Comparison of ENCODE assay signal across 21 mouse cellular contexts in the genomic region with DNA sequence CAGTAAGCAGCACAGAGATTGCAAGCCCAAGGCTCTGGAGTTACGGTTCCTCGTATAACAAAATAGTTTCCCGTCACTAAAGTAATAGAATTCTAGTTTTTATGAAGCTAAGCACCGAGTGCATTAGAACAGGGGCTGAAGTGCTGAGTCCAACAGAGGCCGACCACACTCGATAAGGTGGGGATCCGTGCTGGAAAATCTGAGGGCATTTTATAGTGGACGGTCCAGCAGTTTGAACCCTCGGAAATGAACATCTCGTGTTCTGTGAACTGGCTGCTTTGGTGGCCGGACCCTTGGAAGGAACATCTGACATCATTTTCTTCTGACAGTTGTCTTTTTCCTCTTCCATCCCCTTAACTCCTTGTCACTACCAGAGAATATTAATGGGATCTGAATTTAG.
DNase-seq lines count a peak whose midpoint lies in the region; ATAC-seq and TF ChIP-seq lines count a peak whose summit lies in the region.
"Had no signal": no experiment of that assay in that cellular context is flagged by ENCODE, and none has a peak within 500 bp of the region (broad histone marks: within the 10 kb centered on the region; RNA-seq: fewer than 3 reads in every experiment).

No protein-coding gene starts in this region.

- no peak for TF ChIP-seq POLR2A in heart, adult 2 months (IDR thresholded peaks at IDR 0.05; ENCODE audit: insufficient read depth, low read depth, low read length)

- no peak overlapping the region for H3K4me3 ChIP-seq in neural tube, embryonic 13.5 days
- H3K4me3 ChIP-seq in hindbrain, embryonic 15.5 days: no peak overlapping the region
- no peak overlapping the region for H3K4me3 ChIP-seq in midbrain, embryonic 11.5 days (ENCODE audit: low read depth, low read length)
- H3K4me3 ChIP-seq in heart, adult 2 months: no peak overlapping the region
- H3K4me3 ChIP-seq: heart, embryonic 12.5 days; liver, embryonic 13.5 days; lung, embryonic 15.5 days had no signal

- H3K36me3 ChIP-seq in neural tube, embryonic 13.5 days: no peaks in the 10 kb centered on the region
- H3K36me3 ChIP-seq in hindbrain, embryonic 15.5 days: no peaks in the 10 kb centered on the region
- H3K36me3 ChIP-seq in midbrain, embryonic 11.5 days (ENCODE audit: control insufficient read depth, insufficient read depth, low read length): no peaks in the 10 kb centered on the region
- H3K36me3 ChIP-seq in heart, adult 2 months (ENCODE audit: control insufficient read depth, insufficient read depth, low read length): no peaks in the 10 kb centered on the region
- H3K36me3 ChIP-seq: heart, embryonic 12.5 days; liver, embryonic 13.5 days; lung, embryonic 15.5 days had no signal

- H3K27ac ChIP-seq in neural tube, embryonic 13.5 days (replicated peaks): peak overlapping the region; percentile 78
- peak overlapping the region; percentile 35 for H3K27ac ChIP-seq in hindbrain, embryonic 15.5 days (replicated peaks)
- no peak overlapping the region; the same call in 1 of the 2 replicates for H3K27ac ChIP-seq in midbrain, embryonic 11.5 days (ENCODE audit: low read depth, low read length)
- H3K27ac ChIP-seq in heart, adult 2 months: no peak overlapping the region
- H3K27ac ChIP-seq: kidney, postnatal 0 days; liver, embryonic 13.5 days; lung, embryonic 15.5 days; macrophage had no signal

- peaks cover 33% of the 10 kb centered on the region for H3K4me1 ChIP-seq in neural tube, embryonic 13.5 days (replicated peaks)
- H3K4me1 ChIP-seq in hindbrain, embryonic 15.5 days (replicated peaks): peaks cover 24% of the 10 kb centered on the region
- H3K4me1 ChIP-seq in midbrain, embryonic 11.5 days (ENCODE audit: control insufficient read depth, insufficient read depth, low read length): peaks cover 10% of the 10 kb centered on the region; the same call in 1 of the 2 replicates
- H3K4me1 ChIP-seq in heart, adult 2 months (ENCODE audit: control insufficient read depth, insufficient read depth, low read length): no peaks in the 10 kb centered on the region
- H3K4me1 ChIP-seq: heart, embryonic 12.5 days; liver, embryonic 13.5 days had no signal

- no peaks in the 10 kb centered on the region for H3K27me3 ChIP-seq in neural tube, embryonic 13.5 days
- no peaks in the 10 kb centered on the region for H3K27me3 ChIP-seq in hindbrain, embryonic 15.5 days
- no peaks in the 10 kb centered on the region for H3K27me3 ChIP-seq in midbrain, embryonic 11.5 days (ENCODE audit: control insufficient read depth, insufficient read depth, low read length)
- H3K27me3 ChIP-seq in heart, adult 2 months (ENCODE audit: control insufficient read depth, insufficient read depth, low read length): no peaks in the 10 kb centered on the region
- H3K27me3 ChIP-seq: heart, embryonic 12.5 days; liver, embryonic 13.5 days; lung, embryonic 15.5 days had no signal

- intact Hi-C loops in heart, adult 2 months (cut with DNase I): no loop called here

- WGBS in neural tube, embryonic 13.5 days: 71% methylated on average over 11 of the region's 11 CpGs
- WGBS in hindbrain, embryonic 15.5 days: 55% methylated on average over 11 of the region's 11 CpGs
- 66% methylated on average over 11 of the region's 11 CpGs for WGBS in midbrain, embryonic 11.5 days
- 87% methylated on average over 11 of the region's 11 CpGs for WGBS in heart, adult 2 months

- no peak overlapping the region for H3K4me2 ChIP-seq in neural tube, embryonic 13.5 days
- no peak overlapping the region for H3K4me2 ChIP-seq in hindbrain, embryonic 15.5 days
- H3K4me2 ChIP-seq in midbrain, embryonic 11.5 days: no peak overlapping the region
- H3K4me2 ChIP-seq: heart, embryonic 12.5 days; liver, embryonic 13.5 days; lung, embryonic 15.5 days had no signal

- no peak for TF ChIP-seq EP300 in heart, adult 2 months (IDR thresholded peaks at IDR 0.05; ENCODE audit: insufficient read depth, low read depth, low read length)

- ATAC-seq in neural tube, embryonic 13.5 days (ENCODE audit: low read depth): peak; percentile 40
- peak; percentile 61 for ATAC-seq in hindbrain, embryonic 15.5 days (ENCODE audit: low FRiP score, low read depth)
- peak; percentile 45; the same call in 1 of the 2 replicates for ATAC-seq in midbrain, embryonic 11.5 days (ENCODE audit: low FRiP score)
- ATAC-seq in frontal cortex, adult (ENCODE audit: low TSS enrichment): no peak
- ATAC-seq: intestine, postnatal 0 days had no signal

- H3K79me2 ChIP-seq in heart, adult 2 months (replicated peaks; ENCODE audit: control insufficient read depth, insufficient read depth, low read length): no peaks in the 10 kb centered on the region

- no peaks in the 10 kb centered on the region for H3K9me3 ChIP-seq in neural tube, embryonic 13.5 days
- H3K9me3 ChIP-seq in hindbrain, embryonic 15.5 days: no peaks in the 10 kb centered on the region
- no peaks in the 10 kb centered on the region for H3K9me3 ChIP-seq in midbrain, embryonic 11.5 days (ENCODE audit: control insufficient read depth, low read length)
- H3K9me3 ChIP-seq: heart, embryonic 12.5 days; liver, embryonic 13.5 days; lung, embryonic 15.5 days had no signal

- no peak for TF ChIP-seq CTCF in heart, adult 2 months (IDR thresholded peaks at IDR 0.05)

- DNase-seq in neural tube, embryonic 10.5 days (ENCODE audit: extremely low spot score, low spot score): no peak
- no peak for DNase-seq in midbrain, embryonic 11.5 days (ENCODE audit: low spot score, missing footprints)
- no peak for DNase-seq in layer of hippocampus, adult 9-11 months
- DNase-seq in adrenal gland, adult 18-20 months (ENCODE audit: low spot score in 2 of 2): no peak
- no peak for DNase-seq in heart, adult 2 months
- DNase-seq: adrenal gland, postnatal 14 days; cerebellum, adult 11-12 months; cerebellum, postnatal 25 days; gastrocnemius, postnatal 36 days; heart, postnatal 4 days; liver, embryonic 13.5 days; right cerebral cortex, postnatal 4 days; thymus, adult 18-20 months had no signal

- H3K9ac ChIP-seq in neural tube, embryonic 13.5 days: no peak overlapping the region
- H3K9ac ChIP-seq in hindbrain, embryonic 15.5 days: no peak overlapping the region
- H3K9ac ChIP-seq in midbrain, embryonic 11.5 days (ENCODE audit: low read length): no peak overlapping the region
- H3K9ac ChIP-seq in heart, adult 2 months (ENCODE audit: low read depth, low read length): no peak overlapping the region
- H3K9ac ChIP-seq: heart, embryonic 12.5 days; liver, embryonic 13.5 days; lung, embryonic 15.5 days had no signal

Comparison
In these comparisons a context has a peak if more than half of its experiments do, and no peak if none do; other contexts are left out.
1. H3K27ac ChIP-seq: peak in neural tube, embryonic 13.5 days (single experiment) and hindbrain, embryonic 15.5 days (single experiment); none in midbrain, embryonic 11.5 days (single experiment) and heart, adult 2 months (single experiment).